Mouse (Mus musculus): Measurements from ENCODE around the gene Cmss1.

- no peak for TF ChIP-seq POLR2A (IDR thresholded peaks at IDR 0.05; ENCODE audit: low read depth, low read length)
- TF ChIP-seq CTCF (IDR thresholded peaks at IDR 0.05; ENCODE audit: extremely low read depth, insufficient read length, insufficient replicate concordance, low read depth, low read length), result no peak
These were observed 175.4 kb downstream of the Cmss1 start for GRCm38 (mm10) chr16:57431294-57431693.

Measured in small intestine, adult 2 months (tissue).